Comparison of ENCODE assay signal across 8 mouse cellular contexts in genomic region chr2:27515341-27516166, GRCm38 (mm10). TPM values are rescaled to one million over a fixed set of nuclear protein-coding genes. Genes with fewer than 3 reads are reported as not detected.
A peak's percentile ranks its signal among the peaks of the same experiment; 100 is the strongest.
DNase-seq lines count a peak whose midpoint lies in the region; ATAC-seq and TF ChIP-seq lines count a peak whose summit lies in the region.

No protein-coding gene starts in this region.

- peak overlapping the region; percentile 89 for H3K4me3 ChIP-seq in heart, embryonic 12.5 days
- H3K4me3 ChIP-seq in hindbrain, embryonic 16.5 days (ENCODE audit: low read length): peak overlapping the region; percentile 72
- H3K4me3 ChIP-seq in liver, embryonic 12.5 days: peak overlapping the region; percentile 94
- H3K4me3 ChIP-seq in stomach, postnatal 0 days (ENCODE audit: low read depth, low read length): peak overlapping the region; percentile 82

- no peaks in the 10 kb centered on the region for H3K9me3 ChIP-seq in heart, embryonic 12.5 days (replicated peaks)
- no peaks in the 10 kb centered on the region for H3K9me3 ChIP-seq in hindbrain, embryonic 16.5 days (ENCODE audit: control insufficient read depth, low read length)
- H3K9me3 ChIP-seq in liver, embryonic 12.5 days (replicated peaks): 0 out of 2 replicates have a peak, but pooled peaks cover 8% of the 10 kb centered on the region
- no peaks in the 10 kb centered on the region for H3K9me3 ChIP-seq in stomach, postnatal 0 days (ENCODE audit: control insufficient read depth, low read length)

- H3K36me3 ChIP-seq in heart, embryonic 12.5 days: peaks cover 24% of the 10 kb centered on the region
- H3K36me3 ChIP-seq in hindbrain, embryonic 16.5 days (ENCODE audit: control insufficient read depth, insufficient read depth, low read length): peaks cover 12% of the 10 kb centered on the region
- peaks cover 33% of the 10 kb centered on the region for H3K36me3 ChIP-seq in liver, embryonic 12.5 days
- H3K36me3 ChIP-seq in stomach, postnatal 0 days (ENCODE audit: control insufficient read depth, insufficient read depth, low read length): 0 out of 2 replicates have a peak, but pooled peaks cover 2% of the 10 kb centered on the region

- H3K27me3 ChIP-seq in heart, embryonic 12.5 days (replicated peaks): no peaks in the 10 kb centered on the region
- no peaks in the 10 kb centered on the region for H3K27me3 ChIP-seq in hindbrain, embryonic 16.5 days (replicated peaks; ENCODE audit: control insufficient read depth, insufficient read depth, low read length)
- H3K27me3 ChIP-seq in liver, embryonic 12.5 days (replicated peaks): no peaks in the 10 kb centered on the region
- H3K27me3 ChIP-seq in stomach, postnatal 0 days (ENCODE audit: control insufficient read depth, insufficient read depth, low read length): no peaks in the 10 kb centered on the region

- DNase-seq in heart, postnatal 25 days (ENCODE audit: low spot score): no peak
- peak; percentile 2 to 13 for DNase-seq in CD8-positive naive resting alpha-beta T cell, adult 2 months (ENCODE audit: low read depth in 2 of 2, low spot score in 2 of 2)
- peak; percentile 17 for DNase-seq in embryo, embryonic 10.5 days (ENCODE audit: low spot score)
- DNase-seq in stomach, postnatal 0 days (ENCODE audit: low spot score): peak; percentile 27
- no peak for DNase-seq in adrenal gland, adult (ENCODE audit: inconsistent age in 2 of 2, low spot score in 1 of 2)

- H3K4me2 ChIP-seq in heart, embryonic 12.5 days: peak overlapping the region; percentile 99
- peak overlapping the region; percentile 97 for H3K4me2 ChIP-seq in hindbrain, embryonic 16.5 days (ENCODE audit: low read length)
- H3K4me2 ChIP-seq in liver, embryonic 12.5 days: peak overlapping the region; percentile 83
- H3K4me2 ChIP-seq in stomach, postnatal 0 days (replicated peaks; ENCODE audit: low read depth): peak overlapping the region; percentile 89

- TF ChIP-seq EP300 in stomach, postnatal 0 days (optimal IDR thresholded peaks at IDR 0.05): no peak

- H3K4me1 ChIP-seq in heart, embryonic 12.5 days (replicated peaks): peaks cover 28% of the 10 kb centered on the region
- H3K4me1 ChIP-seq in hindbrain, embryonic 16.5 days (ENCODE audit: control insufficient read depth, insufficient read depth, low read depth, low read length): peaks cover 27% of the 10 kb centered on the region
- peaks cover 36% of the 10 kb centered on the region for H3K4me1 ChIP-seq in liver, embryonic 12.5 days
- peaks cover 10% of the 10 kb centered on the region for H3K4me1 ChIP-seq in stomach, postnatal 0 days (replicated peaks; ENCODE audit: control insufficient read depth, insufficient read depth)

- intact Hi-C loops in heart, postnatal 25 days (cut with DNase I): loop anchor here (2.0 to 10.0 kb wide), 2 partner anchors 39 to 231 kb away; no protein-coding TSS in a partner anchor

- H3K9ac ChIP-seq in heart, embryonic 12.5 days: peak overlapping the region; percentile 93
- H3K9ac ChIP-seq in hindbrain, embryonic 16.5 days (ENCODE audit: low read depth, low read length): peak overlapping the region; percentile 93
- peak overlapping the region; percentile 96 for H3K9ac ChIP-seq in liver, embryonic 12.5 days
- peak overlapping the region; percentile 87 for H3K9ac ChIP-seq in stomach, postnatal 0 days (ENCODE audit: low read length)

- H3K27ac ChIP-seq in heart, embryonic 12.5 days (ENCODE audit: poor library complexity, severe bottlenecking): peak overlapping the region; percentile 83
- H3K27ac ChIP-seq in hindbrain, embryonic 16.5 days (ENCODE audit: low read depth, low read length): peak overlapping the region; percentile 90
- peak overlapping the region; percentile 87 for H3K27ac ChIP-seq in liver, embryonic 12.5 days
- peak overlapping the region; percentile 89 for H3K27ac ChIP-seq in stomach, postnatal 0 days (replicated peaks)

- peak; percentile 5 for ATAC-seq in heart, embryonic 12.5 days (ENCODE audit: insufficient number of reproducible peaks, low FRiP score)
- peak; percentile 45; the same call in 1 of the 2 replicates for ATAC-seq in hindbrain, embryonic 16.5 days
- ATAC-seq in liver, embryonic 12.5 days: no peak; the same call in 1 of the 2 replicates
- ATAC-seq in stomach, postnatal 0 days (ENCODE audit: low FRiP score, low TSS enrichment): peak; percentile 6

- WGBS in heart, embryonic 12.5 days: 1% methylated on average over 40 of the region's 40 CpGs
- under 1% methylated on average over 39 of the region's 40 CpGs for WGBS in hindbrain, embryonic 16.5 days
- under 1% methylated on average over 40 of the region's 40 CpGs for WGBS in liver, embryonic 12.5 days (ENCODE audit: insufficient replicate concordance)
- WGBS in stomach, postnatal 0 days: under 1% methylated on average over 40 of the region's 40 CpGs

- TF ChIP-seq CTCF in stomach, postnatal 0 days (IDR thresholded peaks at IDR 0.05; ENCODE audit: low read depth): no peak

RNA-seq across cellular contexts. Expression of gene Wdr5, which starts 0.6 kb away (rescaled TPM):
- polyA plus RNA-seq in heart, embryonic 12.5 days (2016; fragmentation: Nextera tagmentation; extraction: Ambion mirVana): 33.7 and 36.1 TPM in 2 replicates
- total RNA-seq in heart, postnatal 25 days (2021): 10 to 100 TPM; 23.4 to 23.7 TPM
- polyA plus RNA-seq in hindbrain, embryonic 16.5 days (2015; fragmentation: Nextera tagmentation; extraction: Ambion mirVana): 43.8 and 47.4 TPM in 2 replicates
- polyA plus RNA-seq in liver, embryonic 12.5 days (2016; fragmentation: Nextera tagmentation; extraction: Ambion mirVana): 47.2 and 47.3 TPM in 2 replicates
- 19.3 and 19.7 TPM in 2 replicates for polyA plus RNA-seq in stomach, postnatal 0 days (2015; fragmentation: Nextera tagmentation; extraction: Ambion mirVana)

RNA-seq across cellular contexts. Expression of gene Brd3, which starts 8.1 kb away (rescaled TPM):
- 80.9 and 87.1 TPM in 2 replicates for polyA plus RNA-seq in heart, embryonic 12.5 days (2016; fragmentation: Nextera tagmentation; extraction: Ambion mirVana)
- total RNA-seq in heart, postnatal 25 days (2021): 10 to 100 TPM; 29.3 to 35.7 TPM
- 102 and 129 TPM in 2 replicates for polyA plus RNA-seq in hindbrain, embryonic 16.5 days (2015; fragmentation: Nextera tagmentation; extraction: Ambion mirVana)
- 38.5 and 39.0 TPM in 2 replicates for polyA plus RNA-seq in liver, embryonic 12.5 days (2016; fragmentation: Nextera tagmentation; extraction: Ambion mirVana)
- 41.0 and 48.3 TPM in 2 replicates for polyA plus RNA-seq in stomach, postnatal 0 days (2015; fragmentation: Nextera tagmentation; extraction: Ambion mirVana)

Comparison
In these comparisons a context has a peak if more than half of its experiments do, and no peak if none do; other contexts are left out.
1. DNase-seq: peak in CD8-positive naive resting alpha-beta T cell, adult 2 months (2 of 2), embryo, embryonic 10.5 days (single experiment) and stomach, postnatal 0 days (single experiment); none in heart, postnatal 25 days (single experiment) and adrenal gland, adult (0 of 2).
2. Peak in every context shown above with its lines, with median percentiles within 50 percentile points of each other: H3K27ac ChIP-seq, H3K4me2 ChIP-seq, H3K4me3 ChIP-seq and H3K9ac ChIP-seq.